Mouse (Mus musculus) ES-CJ7 (cell line): ENCODE data around the gene Slc7a15.
"Not testable (repeated sequence)": the region's sequence is repeated elsewhere in the genome, so short reads cannot be mapped to it uniquely, and the experiment has no call there.

Experiments
- DNase-seq: peaks from one replicate; pipeline ENCODE4 v3.0.0; 2011; ENCODE audit warnings: low read depth, low spot score

The Slc7a15 gene

DNA sequence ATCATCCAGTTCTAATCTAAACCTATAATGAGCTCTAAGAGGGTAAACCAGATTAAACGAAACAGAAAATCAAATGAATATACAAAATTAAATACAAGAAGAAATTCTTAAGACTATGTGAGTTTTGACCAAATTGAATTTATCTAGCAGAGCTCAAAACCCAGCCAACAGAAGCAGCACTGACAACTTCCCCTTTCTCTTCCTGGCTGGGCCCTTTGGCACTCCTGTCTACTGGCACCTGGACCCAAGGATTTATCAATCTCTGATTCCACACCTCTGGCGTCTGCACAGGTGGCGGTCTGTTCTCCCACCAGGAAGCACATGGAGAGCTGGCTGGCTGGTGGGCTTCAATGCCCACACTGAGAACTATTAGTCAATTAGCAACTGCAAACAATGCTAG, 39.0 kb downstream of the Slc7a15 start:
- not testable (repeated sequence) for DNase-seq

DNA sequence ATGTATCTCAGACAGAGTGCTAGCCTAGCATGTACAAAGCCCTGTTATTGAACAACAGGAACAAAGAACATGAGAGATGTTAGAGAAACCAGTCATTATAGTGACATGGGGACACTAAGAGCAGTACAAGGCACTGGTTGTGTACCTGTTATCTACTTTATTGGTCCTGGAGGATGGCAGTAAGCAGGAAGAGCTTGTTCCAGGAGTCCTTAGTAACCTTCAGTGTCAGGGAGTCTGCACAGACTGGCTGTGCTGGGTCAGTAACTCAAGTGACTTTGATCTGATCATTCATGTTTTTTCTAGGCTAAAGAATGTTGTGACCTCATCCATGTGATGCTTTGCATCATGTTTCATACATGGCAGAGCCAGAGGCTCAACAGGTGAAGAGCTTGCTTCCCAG, 42.7 kb downstream of the Slc7a15 start:
- DNase-seq = no peak

DNA sequence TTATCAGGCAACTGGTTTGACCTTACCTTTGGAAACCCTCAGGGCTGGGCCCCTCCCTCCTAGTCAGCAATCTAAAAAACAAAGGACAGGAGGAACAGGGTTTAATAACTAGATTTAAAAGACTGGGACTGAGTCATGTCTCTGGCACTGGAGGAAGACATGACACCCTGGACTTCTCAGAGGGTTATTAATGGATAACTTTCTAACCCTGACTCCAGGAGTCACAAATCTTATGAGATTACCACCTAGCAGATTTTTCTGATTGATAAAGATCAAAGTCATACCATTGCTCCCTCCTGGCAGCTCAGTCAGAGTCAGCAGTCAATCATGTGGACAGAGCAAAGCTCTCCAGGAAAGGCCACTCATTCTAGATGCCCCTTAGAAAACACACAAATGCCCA, 43.4 kb downstream of the Slc7a15 start:
- no peak for DNase-seq

GRCm38 (mm10) chr12:8547357-8547756, 51.5 kb downstream of the Slc7a15 start:
- peak; percentile 97 for DNase-seq

DNA sequence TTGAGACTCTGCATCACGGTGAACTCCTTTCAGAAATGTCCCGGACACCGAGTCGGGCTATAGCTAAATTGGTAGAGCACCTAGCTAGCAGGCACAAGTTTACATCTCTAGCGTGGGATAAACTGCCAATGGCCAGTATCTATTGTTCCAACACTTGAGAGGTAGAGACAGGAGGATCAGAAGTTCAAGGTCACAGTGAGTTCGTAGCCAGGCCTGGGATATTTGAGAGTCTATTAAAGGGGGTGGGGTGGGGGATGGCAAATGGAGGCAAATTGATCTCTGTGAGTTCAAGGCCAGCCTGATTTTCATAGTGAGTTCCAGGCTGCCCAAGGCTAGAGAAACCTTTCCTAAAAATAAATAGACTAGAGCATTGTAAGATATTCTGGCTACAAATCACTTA, 52.1 kb downstream of the Slc7a15 start:
- peak; percentile 40 for DNase-seq

DNA sequence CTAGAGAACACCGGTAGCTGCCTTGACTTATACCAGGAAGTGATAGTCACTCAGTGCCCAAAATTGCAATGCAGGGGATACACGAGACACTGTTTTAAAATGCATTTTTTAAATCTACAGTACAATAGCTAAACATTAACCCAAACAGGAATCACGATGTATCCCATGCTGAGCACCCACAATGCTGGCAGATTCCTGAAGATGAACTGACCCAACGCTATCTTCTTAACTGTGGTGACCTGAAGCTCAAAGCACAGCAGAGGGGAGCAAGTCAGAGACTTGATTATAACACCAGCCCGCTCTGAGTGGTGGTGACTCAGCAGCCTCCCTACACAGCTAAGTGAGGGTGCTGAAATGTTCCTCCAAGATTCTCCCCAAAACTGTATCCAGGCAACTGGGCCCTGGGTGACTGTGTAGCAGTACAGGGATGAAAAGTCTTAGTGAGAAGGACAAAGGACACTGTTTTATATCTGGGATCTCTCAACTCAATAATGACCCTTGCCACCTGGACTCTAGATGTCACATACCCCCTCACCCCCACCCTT, 53.7 kb downstream of the Slc7a15 start:
- no peak for DNase-seq

DNA sequence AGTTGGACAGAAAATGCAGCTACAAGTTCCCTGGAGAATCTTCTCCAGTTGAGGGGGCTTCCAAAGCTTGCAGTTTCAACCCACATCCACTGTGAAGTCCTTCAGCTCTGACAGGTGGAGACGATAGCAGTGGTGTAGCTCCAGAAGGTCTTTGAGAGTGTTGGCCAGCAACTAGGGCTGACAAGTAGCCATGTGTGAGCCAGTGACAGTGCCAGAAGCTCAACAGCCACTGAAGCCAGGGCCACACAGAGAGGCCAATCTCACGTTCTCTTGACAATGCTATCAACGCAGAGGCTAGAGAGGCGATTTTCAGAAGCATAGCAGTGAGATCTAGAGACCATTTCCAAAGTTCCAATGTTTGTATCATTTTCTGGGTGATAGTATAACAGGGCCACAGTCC, 56.5 kb downstream of the Slc7a15 start:
- no peak for DNase-seq

- DNase-seq = no peak
Measured at GRCm38 (mm10) chr12:8539471-8539870, 59.4 kb downstream of the Slc7a15 start.

GRCm38 (mm10) chr12:8537291-8537690, 61.6 kb downstream of the Slc7a15 start:
- DNase-seq = no peak

DNA sequence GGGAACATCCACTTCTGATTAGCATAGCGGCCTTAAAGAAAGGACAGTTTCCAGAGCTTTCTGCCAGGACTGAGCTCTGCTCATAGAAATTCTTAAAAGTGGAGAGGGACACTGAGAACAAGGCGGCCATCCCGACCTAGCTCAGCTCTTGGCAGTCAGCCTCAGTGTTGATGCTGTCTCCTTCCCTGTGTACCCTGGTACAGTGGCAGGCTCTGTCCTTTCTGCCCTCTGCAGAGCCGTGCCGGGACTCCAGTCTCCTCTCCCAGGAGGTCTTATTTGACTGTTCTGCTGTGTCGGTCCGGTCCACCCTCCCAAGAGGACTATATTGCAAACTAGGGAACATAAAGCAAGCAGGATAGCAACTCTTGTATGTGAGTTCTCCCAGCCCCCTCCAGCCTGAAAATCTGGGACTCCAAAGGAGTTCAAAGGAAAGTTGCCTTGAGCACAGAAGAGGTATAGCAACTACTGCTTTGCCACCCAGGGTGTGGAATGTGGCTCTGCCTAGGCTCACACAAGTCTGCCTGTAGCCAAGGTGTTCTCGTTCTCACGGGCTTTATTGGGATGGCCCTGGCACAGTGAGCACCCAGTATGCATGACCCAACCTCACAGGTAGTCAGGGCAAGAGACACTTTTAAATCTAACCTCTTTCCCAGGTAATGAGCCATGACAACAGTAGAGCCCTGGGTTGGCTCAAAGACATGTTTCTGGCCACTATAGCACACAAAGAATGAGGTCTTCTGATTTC, 62.5 kb downstream of the Slc7a15 start:
- DNase-seq = no peak

DNA sequence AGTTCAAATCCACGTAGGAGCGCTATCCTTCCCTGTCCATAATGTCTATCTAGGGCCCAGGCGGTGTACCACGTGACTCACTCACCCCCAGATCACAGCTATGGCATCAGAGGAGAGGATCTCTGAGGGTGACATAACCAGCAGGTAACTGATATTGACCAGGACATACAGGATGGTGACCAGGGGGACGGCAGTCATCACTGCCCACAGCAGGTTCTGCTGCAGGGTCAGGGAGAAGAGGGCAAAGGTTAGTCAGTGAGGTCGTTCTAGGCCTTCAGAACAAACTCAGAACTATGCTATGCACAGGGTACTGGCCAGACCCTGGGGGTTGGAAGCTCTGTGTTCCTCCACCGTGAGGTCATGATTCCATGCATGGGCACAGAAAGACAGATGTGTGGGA, 63.3 kb downstream of the Slc7a15 start:
- no peak for DNase-seq

DNA sequence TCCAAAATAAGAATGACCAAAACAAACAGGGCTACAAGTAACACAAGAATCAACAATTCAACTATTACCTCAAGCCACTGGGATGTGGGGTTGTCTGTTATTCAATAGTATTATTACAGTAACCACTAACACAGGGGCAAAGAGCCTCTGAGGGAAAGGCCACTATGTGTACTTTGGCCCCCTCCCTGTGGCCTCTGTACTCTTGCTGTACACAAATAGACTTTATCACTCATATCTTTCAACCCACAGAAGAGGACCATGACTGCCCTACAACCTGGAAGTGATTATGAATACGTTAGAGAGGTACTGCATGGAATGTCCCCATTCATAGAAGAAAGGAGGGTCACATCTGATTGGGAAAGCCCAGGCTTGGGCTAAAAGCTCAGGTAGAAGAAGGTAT, 64.0 kb downstream of the Slc7a15 start:
- no peak for DNase-seq

GRCm38 (mm10) chr12:8527770-8528169, 71.1 kb downstream of the Slc7a15 start:
- DNase-seq = no peak

- DNase-seq = no peak
Measured at GRCm38 (mm10) chr12:8527175-8527574, 71.7 kb downstream of the Slc7a15 start.

DNA sequence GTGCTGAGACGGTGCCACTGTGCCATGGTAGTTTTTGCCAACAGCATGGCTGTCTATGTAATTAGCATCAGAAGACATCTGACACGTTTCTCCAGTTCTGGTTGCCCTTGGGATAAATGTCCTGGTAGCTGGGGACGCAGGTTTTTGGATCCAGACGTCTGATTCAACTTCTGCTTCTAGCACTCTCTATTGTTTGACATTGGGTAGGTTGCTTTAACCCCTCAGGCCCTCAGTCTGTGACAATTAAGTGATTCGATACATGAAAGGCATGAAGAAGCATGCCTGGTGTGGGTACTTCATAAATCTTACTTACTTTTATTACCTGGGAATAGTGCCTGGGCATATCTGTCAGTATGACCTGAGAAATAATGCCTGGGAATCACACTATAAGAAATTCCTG, 74.8 kb downstream of the Slc7a15 start:
- no peak for DNase-seq

DNA sequence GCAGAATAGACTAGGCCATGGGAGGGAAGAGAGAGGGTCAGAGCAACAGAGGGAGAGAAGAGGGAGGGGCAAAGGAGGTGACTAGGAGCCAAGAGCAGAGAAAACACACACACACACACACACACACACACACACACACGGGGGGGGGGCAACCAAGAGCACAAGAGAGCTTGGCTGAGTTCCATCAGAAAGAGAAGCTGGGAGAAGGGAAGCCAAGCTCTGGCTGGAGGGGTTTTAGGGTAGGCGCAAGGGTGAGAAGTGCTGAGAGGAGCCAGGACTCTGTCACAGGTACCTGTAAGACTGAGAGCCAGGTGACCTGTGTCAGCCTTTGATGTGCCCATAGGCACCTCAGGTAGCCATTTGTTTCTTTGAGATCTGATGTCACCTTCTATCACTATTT, 76.2 kb downstream of the Slc7a15 start:
- no peak for DNase-seq

GRCm38 (mm10) chr12:8521375-8522047, 77.4 kb downstream of the Slc7a15 start:
- DNase-seq = peak; percentile 41

DNA sequence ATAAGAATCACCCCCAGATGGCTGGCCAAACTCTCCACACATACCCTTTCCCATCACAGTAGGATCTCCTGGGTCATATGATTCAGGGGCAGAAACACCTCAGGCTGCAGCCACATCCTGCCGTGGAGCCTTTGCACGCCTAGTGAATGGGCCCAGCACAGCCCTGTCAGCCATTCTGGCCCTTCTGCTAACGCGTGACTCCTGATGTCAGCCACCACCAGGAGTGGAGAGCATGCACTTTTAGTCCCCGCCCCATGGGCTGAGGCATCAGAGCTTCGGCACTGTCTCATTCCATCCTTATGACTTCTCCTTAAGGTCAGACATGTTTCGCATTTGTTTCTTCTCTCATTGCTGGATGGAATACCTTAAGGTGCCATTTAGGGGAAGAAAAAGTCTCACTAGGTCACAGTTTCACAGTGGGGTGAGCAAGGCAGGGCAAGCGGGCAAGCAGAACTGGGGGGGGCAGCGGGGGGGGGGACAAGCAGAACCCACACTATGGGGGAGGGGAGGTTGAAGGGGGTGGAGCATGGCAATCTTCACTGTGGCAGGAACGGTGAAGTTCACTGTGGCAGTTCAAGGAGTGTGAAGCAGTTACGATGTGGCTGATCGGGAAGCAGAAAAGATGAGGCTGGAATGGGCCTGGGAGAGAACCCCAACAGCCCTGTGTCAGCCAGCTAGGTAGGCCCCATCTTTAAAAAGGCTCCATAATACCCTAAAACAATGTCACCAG, 79.3 kb downstream of the Slc7a15 start:
- peak; percentile 53 for DNase-seq

- DNase-seq = no peak
Measured at GRCm38 (mm10) chr12:8511037-8511882, 87.6 kb downstream of the Slc7a15 start.

DNA sequence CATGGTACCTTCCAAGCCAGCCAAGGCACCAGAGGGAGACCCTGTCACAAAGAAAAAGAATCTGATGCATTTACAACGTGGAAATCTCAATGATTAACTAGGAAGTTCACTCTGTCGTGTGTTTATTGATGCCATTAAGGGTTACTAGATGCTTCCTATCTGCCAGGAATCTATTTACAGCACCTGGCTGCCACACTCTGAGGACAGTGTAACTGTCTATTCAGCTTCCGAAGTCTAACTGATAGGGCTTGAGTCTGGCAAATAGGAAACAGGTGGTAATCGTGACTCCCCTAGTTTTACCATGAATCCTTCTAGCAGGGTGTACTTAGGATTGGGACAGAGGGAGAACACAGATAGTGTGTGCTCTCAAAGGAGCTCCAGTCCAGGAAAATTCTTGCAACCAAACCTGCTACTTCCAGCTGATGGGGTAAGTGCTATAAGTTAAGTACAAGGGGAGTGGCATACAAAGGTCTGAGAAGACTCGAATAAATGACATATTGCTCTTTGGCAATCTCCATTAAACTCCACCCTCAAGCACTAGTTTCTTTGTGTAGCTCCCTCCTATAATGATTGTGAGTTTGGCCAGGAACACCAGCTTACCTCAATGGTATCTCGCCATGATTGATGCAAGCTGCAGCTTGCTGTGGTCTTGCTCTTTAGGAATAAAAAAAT, 88.4 kb downstream of the Slc7a15 start:
- DNase-seq = no peak

DNA sequence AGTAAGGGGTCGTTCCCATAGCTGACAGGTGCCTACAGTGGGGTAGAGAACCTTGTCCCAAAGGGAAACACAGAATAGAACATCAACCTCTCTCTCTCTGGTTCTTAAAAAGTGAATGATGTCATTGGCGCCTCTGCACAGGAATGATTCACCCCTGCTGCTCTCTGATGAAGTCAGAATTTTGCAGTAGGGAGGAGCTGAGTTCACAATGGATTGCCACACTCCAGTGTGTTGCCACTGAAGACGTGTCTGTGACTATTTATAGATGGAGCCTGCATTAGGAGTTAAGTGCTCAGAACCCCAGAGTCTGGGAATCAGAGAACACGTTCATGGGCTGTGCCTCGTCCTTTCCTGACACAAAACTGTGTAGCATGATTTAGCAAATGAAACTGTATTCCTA, 89.2 kb downstream of the Slc7a15 start:
- DNase-seq = no peak
